11 mouse cellular contexts compared by ENCODE assay signal in the genomic region with DNA sequence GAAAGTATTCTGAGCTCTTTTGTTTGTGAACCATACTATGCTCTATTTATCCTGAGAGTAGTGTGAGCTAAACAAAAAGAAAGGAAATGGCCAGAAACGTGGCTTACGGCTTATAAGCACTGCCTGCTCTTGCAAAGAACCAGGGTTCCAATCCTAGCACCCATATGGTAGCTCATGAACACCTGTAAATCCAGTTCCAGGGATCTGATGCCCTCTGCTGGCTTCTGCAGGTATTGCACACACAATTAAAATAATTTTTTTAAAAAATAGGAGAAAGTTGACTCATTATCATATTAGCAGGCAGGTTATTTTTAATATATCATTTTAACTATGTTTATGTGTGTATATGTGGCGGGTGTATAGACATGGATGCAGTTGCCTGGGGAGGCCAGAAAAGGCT.
DNase-seq lines count a peak whose midpoint lies in the region; ATAC-seq and TF ChIP-seq lines count a peak whose summit lies in the region.
"Had no signal": no experiment of that assay in that cellular context is flagged by ENCODE, and none has a peak within 500 bp of the region (broad histone marks: within the 10 kb centered on the region; RNA-seq: fewer than 3 reads in every experiment).

No protein-coding gene starts in this region.

- WGBS in bone marrow, adult 2 months, result 80% methylated on average over 3 of the region's 3 CpGs

- peak; percentile 85 for TF ChIP-seq CTCF in layer of hippocampus, adult 2 months (conservative IDR thresholded peaks at IDR 0.05)
- peak; percentile 17; the same call in 1 of the 2 replicates for TF ChIP-seq CTCF in bone marrow, adult 2 months (IDR thresholded peaks at IDR 0.05; ENCODE audit: control insufficient read depth, insufficient read depth, low read length)

- ATAC-seq in activated CD4-positive, CD25-positive, alpha-beta regulatory T cell, adult 4 months, result no peak
- no peak; the same call in 1 of the 2 replicates for ATAC-seq in monocyte, adult 5-6 weeks (replicated peaks; ENCODE audit: insufficient number of reproducible peaks, low FRiP score, low TSS enrichment, poor library complexity, severe bottlenecking)
- ATAC-seq: forebrain, embryonic 16.5 days had no signal

- peak; percentile 30 for DNase-seq in adrenal gland, postnatal 14 days
- DNase-seq in adrenal gland, adult 2 months, result no peak
- no peak for DNase-seq in layer of hippocampus, adult 2 months (ENCODE audit: low spot score in 2 of 2)
- no peak for DNase-seq in layer of hippocampus, postnatal 25 days (ENCODE audit: extremely low spot score in 1 of 2, low spot score in 1 of 2)
- peak; percentile 18 to 23 for DNase-seq in B cell, adult 2 months

- peaks cover 1% of the 10 kb centered on the region for H3K4me1 ChIP-seq in bone marrow, adult 2 months (ENCODE audit: control insufficient read depth, insufficient read depth, low read length)
- H3K4me1 ChIP-seq: embryonic facial prominence, embryonic 10.5 days had no signal

- no peak for TF ChIP-seq POLR2A in bone marrow, adult 2 months (IDR thresholded peaks at IDR 0.05; ENCODE audit: borderline replicate concordance, control insufficient read depth, low read depth, low read length)

- H3K27ac ChIP-seq in layer of hippocampus, adult 2 months, result no peak overlapping the region
- no peak overlapping the region for H3K27ac ChIP-seq in bone marrow, adult 2 months (ENCODE audit: control insufficient read depth, insufficient read depth, low read depth, low read length, poor library complexity)
- H3K27ac ChIP-seq: embryonic facial prominence, embryonic 10.5 days; midbrain, embryonic 12.5 days had no signal

- no peak overlapping the region for H3K4me3 ChIP-seq in layer of hippocampus, adult 2 months
- no peak overlapping the region for H3K4me3 ChIP-seq in bone marrow, adult 2 months (replicated peaks; ENCODE audit: control insufficient read depth, low read depth, low read length)
- H3K4me3 ChIP-seq: embryonic facial prominence, embryonic 10.5 days; midbrain, embryonic 12.5 days had no signal

Comparison
In these comparisons a context has a peak if more than half of its experiments do, and no peak if none do; other contexts are left out.
1. DNase-seq: peak in adrenal gland, postnatal 14 days (single experiment) and B cell, adult 2 months (2 of 2); none in adrenal gland, adult 2 months (single experiment), layer of hippocampus, adult 2 months (0 of 2) and layer of hippocampus, postnatal 25 days (0 of 2).